Mouse (Mus musculus) kidney, embryonic 15.5 days (tissue): ENCODE results near the gene Cabp4. TPM values are rescaled to one million over a fixed set of nuclear protein-coding genes. Genes with fewer than 3 reads are reported as not detected.

Source experiments
- ATAC-seq: fragments of 200-750 bp; cut with Nextera tagmentation; replicated peaks from 2 replicates; pipeline ENCODE4 v1.8.0; 2017; ENCODE audit warnings: moderate TSS enrichment; ENCODE audit not compliant: low FRiP score
- H3K27ac ChIP-seq: fragments of 300-500 bp; sonication (generic); 2 replicates; pipeline ENCODE4 v1.5.1; 2015; ENCODE audit warnings: mild to moderate bottlenecking, inconsistent platforms
- H3K27me3 ChIP-seq: fragments of 300-500 bp; sonication (generic); 2 replicates; pipeline ENCODE4 v1.6.1; 2015; ENCODE audit warnings: inconsistent platforms
- H3K36me3 ChIP-seq: fragments of 300-500 bp; sonication (generic); 2 replicates; pipeline ENCODE4 v1.6.1; 2015; ENCODE audit warnings: inconsistent platforms
- H3K4me1 ChIP-seq: fragments of 300-500 bp; sonication (generic); 2 replicates; pipeline ENCODE4 v1.6.1; 2015; ENCODE audit warnings: inconsistent platforms
- H3K4me2 ChIP-seq: fragments of 300-500 bp; sonication (generic); 2 replicates; pipeline ENCODE4 v1.6.1; 2015; ENCODE audit warnings: moderate library complexity, mild to moderate bottlenecking, inconsistent platforms
- H3K4me3 ChIP-seq: fragments of 300-500 bp; sonication (generic); replicated peaks from 2 replicates; pipeline ENCODE4 v1.5.1; 2015; ENCODE audit warnings: mild to moderate bottlenecking, inconsistent platforms
- H3K9ac ChIP-seq: fragments of 300-500 bp; sonication (generic); 2 replicates; pipeline ENCODE4 v1.6.1; 2015; ENCODE audit warnings: mild to moderate bottlenecking, inconsistent platforms
- H3K9me3 ChIP-seq: fragments of 300-500 bp; sonication (generic); replicated peaks from 2 replicates; pipeline ENCODE4 v1.6.1; 2016; ENCODE audit warnings: inconsistent platforms
- WGBS: fragments of 180-500 bp; shearing (Covaris S2); methylation state at CpG from one replicate; pipeline ENCODE4 v1.1.7; 2015; ENCODE audit warnings: mixed read lengths; 5-methylcytosine and 5-hydroxymethylcytosine counted together
- polyA plus RNA-seq: library from polyadenylated mRNA; unstranded; fragments of >200 nt; fragmentation: Nextera tagmentation; extraction: Ambion mirVana; gene quantifications from 2 replicates; pipeline ENCODE4 v1.2.1, GENCODE M21; 2015

Cabp4 gene
- polyA plus RNA-seq, 1 experiment from 2014 or later = 0.05 TPM

GRCm38 (mm10) chr19:4175368-4175947, 31.6 kb upstream of the Cabp4 start, which contains the start of gene Carns1:
Carns1 (minus strand) TSS chr19:4175479.
- 3% methylated on average over 11 of the region's 11 CpGs for WGBS
- 0 out of 2 replicates have a peak within 1 kb of the TSS, but pooled peaks have one; percentile 4 for H3K9ac ChIP-seq

DNA sequence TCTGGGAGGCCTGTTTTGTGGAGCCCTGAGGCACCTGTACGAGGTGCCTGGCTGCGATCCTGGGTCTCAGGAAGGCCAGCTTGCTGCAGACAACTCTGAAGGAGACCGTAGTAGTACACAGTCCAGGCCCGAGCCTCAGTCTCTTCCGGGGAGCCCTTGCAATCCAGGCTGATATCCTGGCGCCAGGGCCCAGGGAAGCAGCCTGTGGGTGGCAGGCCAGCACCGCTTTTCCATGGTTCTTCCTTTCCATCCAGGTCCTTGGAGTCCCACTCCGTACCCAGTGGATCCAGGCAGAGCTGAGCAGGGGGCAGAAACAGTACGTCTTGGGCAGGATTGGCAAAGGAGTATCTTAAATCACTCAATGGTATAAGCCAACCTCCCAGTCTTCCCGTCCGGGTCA, 29.1 kb upstream of the Cabp4 start:
- H3K4me2 ChIP-seq = no peak overlapping the region
- no peak overlapping the region for H3K4me3 ChIP-seq
- H3K27ac ChIP-seq = no peak overlapping the region
- H3K4me1 ChIP-seq = peaks cover 42% of the 10 kb centered on the region
- no peaks in the 10 kb centered on the region for H3K36me3 ChIP-seq
- H3K9ac ChIP-seq = no peak overlapping the region
- no peak for ATAC-seq
- WGBS = 53% methylated on average over 11 of the region's 11 CpGs
- peaks cover 9% of the 10 kb centered on the region for H3K27me3 ChIP-seq
- H3K9me3 ChIP-seq = no peaks in the 10 kb centered on the region

More at GRCm38 (mm10) chr19:4175368-4175947, 31.6 kb upstream of the Cabp4 start, which contains the start of gene Carns1:
- Histone ChIP-seq H3K27me3 (peaks cover 9% of the 10 kb centered on the region), H3K4me2 (peak within 1 kb of the TSS; percentile 55), H3K9me3 (no peaks in the 10 kb centered on the region), H3K4me3 (peak within 1 kb of the TSS; percentile 28), H3K4me1 (peaks cover 33% of the 10 kb centered on the region), H3K36me3 (no peaks in the 10 kb centered on the region), H3K27ac (peak within 1 kb of the TSS; percentile 37; the same call in 1 of the 2 replicates)
- ATAC-seq = peak; percentile 69

DNA sequence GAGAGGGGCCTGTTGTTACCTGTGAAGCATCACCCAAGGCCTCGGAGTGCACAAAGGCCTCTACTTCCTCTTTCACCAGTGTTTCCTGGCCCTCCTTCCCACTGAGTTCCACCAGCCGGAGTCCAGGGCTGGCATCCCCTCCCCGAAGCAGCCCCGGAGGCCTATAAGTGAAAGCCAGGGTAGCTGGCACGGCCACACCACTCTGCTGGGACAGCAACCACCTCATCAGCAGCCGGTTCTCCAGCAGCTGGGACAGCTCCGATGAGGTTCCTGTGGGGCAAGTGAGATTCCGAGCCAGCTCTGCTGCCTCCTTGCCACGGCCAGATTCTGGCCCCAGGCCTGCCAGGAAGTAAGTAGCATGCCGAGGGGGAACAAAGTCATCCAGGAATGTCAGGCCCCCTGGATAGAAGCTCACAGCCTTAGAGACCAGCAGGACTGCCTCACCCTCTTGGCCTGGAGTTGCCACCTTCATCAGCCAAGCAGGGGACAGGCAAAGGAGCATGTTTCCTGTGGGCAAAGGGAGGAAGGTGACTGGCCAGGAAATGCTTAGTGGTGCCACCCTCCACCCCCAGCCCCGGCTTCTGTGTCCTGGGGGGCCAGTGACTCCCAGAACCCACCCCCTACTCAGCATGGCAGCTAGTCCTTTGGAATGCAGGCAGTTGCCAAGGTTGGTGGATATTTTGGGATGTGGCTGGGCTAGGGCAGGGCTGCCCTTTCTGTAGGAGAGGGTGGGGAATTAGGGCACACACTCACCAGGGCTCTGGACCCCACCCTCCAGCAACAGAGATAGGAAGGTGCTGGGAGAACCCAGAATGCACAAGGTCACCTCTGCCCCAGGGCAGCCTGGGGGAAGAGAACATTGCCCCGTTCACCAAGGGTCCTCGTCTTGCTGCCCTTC, 27.8 kb upstream of the Cabp4 start:
- Histone ChIP-seq H3K4me2 (no peak overlapping the region), H3K36me3 (no peaks in the 10 kb centered on the region), H3K27me3 (peaks cover 5% of the 10 kb centered on the region), H3K9me3 (no peaks in the 10 kb centered on the region), H3K27ac (peak overlapping the region; percentile 37; the same call in 1 of the 2 replicates), H3K4me1 (peaks cover 42% of the 10 kb centered on the region), H3K4me3 (no peak overlapping the region), H3K9ac (no peak overlapping the region)
- 64% methylated on average over 13 of the region's 13 CpGs for WGBS
- no peak for ATAC-seq

GRCm38 (mm10) chr19:4170723-4171392, 27.0 kb upstream of the Cabp4 start:
- Histone ChIP-seq H3K36me3 (no peaks in the 10 kb centered on the region), H3K9me3 (no peaks in the 10 kb centered on the region), H3K9ac (no peak overlapping the region), H3K27ac (no peak overlapping the region; the same call in 1 of the 2 replicates), H3K4me3 (no peak overlapping the region), H3K4me2 (no peak overlapping the region), H3K4me1 (peaks cover 40% of the 10 kb centered on the region), H3K27me3 (peaks cover 2% of the 10 kb centered on the region; the same call in 1 of the 2 replicates)
- 81% methylated on average over 10 of the region's 10 CpGs for WGBS
- ATAC-seq = no peak

DNA sequence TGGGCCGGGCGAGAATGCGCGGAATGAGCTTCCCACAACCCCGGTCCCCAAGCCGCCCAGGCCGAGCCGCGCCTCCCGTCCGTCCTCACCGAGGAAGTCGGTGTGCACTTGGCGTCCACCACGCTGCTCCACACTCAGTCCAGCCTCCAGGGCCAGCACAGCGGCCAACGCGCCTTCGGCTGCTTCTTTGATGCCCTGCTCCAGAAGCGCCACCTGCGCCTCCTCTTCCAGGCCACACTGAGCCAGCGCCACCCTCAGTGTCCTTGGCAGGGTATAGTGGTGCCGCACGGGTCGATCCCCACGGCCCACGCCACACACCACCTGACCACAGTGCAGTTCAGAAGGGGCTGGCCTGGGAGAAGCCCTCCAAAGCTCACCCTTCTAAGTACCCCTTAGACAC, 26.0 kb upstream of the Cabp4 start:
- no peaks in the 10 kb centered on the region for H3K27me3 ChIP-seq
- H3K27ac ChIP-seq = peak overlapping the region; percentile 92
- ATAC-seq = peak; percentile 73
- no peaks in the 10 kb centered on the region for H3K9me3 ChIP-seq
- H3K9ac ChIP-seq = peak overlapping the region; percentile 76
- no peaks in the 10 kb centered on the region for H3K36me3 ChIP-seq
- peak overlapping the region; percentile 93 for H3K4me2 ChIP-seq
- WGBS = 9% methylated on average over 27 of the region's 27 CpGs
- H3K4me3 ChIP-seq = peak overlapping the region; percentile 51
- peaks cover 30% of the 10 kb centered on the region for H3K4me1 ChIP-seq

DNA sequence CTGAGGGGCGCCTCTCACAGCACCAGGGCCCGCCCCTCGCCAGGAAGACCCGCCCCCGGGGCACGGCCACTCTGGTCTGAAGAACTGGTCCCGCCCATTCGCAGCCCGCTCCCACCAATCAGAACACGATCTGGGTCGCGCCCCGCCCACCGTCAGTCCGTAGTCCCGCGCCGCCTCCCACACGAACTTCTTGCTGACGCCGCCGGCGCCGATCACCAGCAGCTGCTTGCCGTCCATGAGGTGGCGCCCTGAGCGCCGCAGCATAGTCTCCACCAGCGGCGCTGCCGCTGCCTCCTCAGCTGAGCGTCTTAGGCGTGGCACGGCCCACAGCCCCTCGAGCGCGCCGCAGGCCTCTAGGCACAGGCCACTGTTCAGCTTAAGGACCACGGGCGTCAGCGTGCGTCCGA, 25.5 kb upstream of the Cabp4 start:
- ATAC-seq = peak; percentile 95
- WGBS = under 1% methylated on average over 43 of the region's 43 CpGs

GRCm38 (mm10) chr19:4166678-4167476, 23.0 kb upstream of the Cabp4 start:
- ATAC-seq = no peak
- no peaks in the 10 kb centered on the region for H3K9me3 ChIP-seq

More for the DNA sequence above, 25.5 kb upstream of the Cabp4 start:
- Histone ChIP-seq H3K27me3 (no peaks in the 10 kb centered on the region), H3K4me2 (peak overlapping the region; percentile 93), H3K36me3 (no peaks in the 10 kb centered on the region), H3K9ac (peak overlapping the region; percentile 76), H3K9me3 (no peaks in the 10 kb centered on the region), H3K27ac (peak overlapping the region; percentile 92), H3K4me3 (peak overlapping the region; percentile 51), H3K4me1 (peaks cover 30% of the 10 kb centered on the region)

DNA sequence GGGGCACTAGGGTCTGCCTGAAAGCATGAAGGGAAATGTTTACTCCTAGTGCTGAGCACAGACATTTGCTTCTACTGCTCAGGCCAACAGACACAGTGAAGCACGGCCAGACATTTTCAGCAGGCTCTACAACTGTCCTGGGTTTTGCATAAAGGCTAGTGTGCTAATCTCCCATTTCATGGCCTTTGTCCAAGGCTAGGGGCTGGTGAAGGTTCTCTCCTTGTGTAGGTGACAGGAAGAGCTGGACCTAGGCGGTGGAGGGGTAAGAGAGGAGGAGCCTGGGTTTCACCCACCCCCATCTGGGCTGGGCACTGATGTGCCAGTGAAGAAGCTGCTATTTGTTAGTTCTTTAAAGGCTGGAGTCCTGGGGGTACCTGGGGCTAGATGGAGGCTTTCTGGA, 20.9 kb upstream of the Cabp4 start:
- peaks cover 20% of the 10 kb centered on the region for H3K4me1 ChIP-seq
- H3K9ac ChIP-seq = no peak overlapping the region
- ATAC-seq = no peak
- H3K4me3 ChIP-seq = no peak overlapping the region
- 72% methylated on average over 2 of the region's 2 CpGs for WGBS
- H3K4me2 ChIP-seq = no peak overlapping the region
- no peaks in the 10 kb centered on the region for H3K9me3 ChIP-seq
- peak overlapping the region; percentile 32; the same call in 1 of the 2 replicates for H3K27ac ChIP-seq
- no peaks in the 10 kb centered on the region for H3K27me3 ChIP-seq
- H3K36me3 ChIP-seq = peaks cover 19% of the 10 kb centered on the region

More at GRCm38 (mm10) chr19:4166678-4167476, 23.0 kb upstream of the Cabp4 start:
- Histone ChIP-seq H3K4me3 (no peak overlapping the region), H3K27ac (no peak overlapping the region), H3K9ac (no peak overlapping the region), H3K27me3 (no peaks in the 10 kb centered on the region), H3K4me2 (no peak overlapping the region), H3K4me1 (peaks cover 41% of the 10 kb centered on the region), H3K36me3 (no peaks in the 10 kb centered on the region)
- 83% methylated on average over 9 of the region's 9 CpGs for WGBS

DNA sequence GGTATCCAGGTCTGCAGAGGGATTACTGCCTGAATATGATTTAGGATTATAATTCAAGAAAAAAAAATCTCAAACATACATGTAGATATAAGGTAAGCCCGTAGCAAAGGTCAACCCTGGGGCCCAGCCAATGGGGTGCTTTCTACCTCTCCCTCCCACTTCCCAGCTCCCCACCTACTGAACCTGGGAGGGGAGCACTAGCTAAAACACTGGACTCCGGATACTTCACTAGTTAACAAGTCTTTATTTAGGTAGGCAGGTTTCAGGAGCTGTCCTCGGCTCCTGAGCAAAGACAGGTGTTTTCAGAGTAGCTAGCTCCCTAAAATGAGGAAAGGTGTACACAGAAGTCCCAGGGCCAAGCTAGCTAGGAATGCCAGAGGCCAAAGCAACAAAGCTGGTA, 20.3 kb upstream of the Cabp4 start:
- ATAC-seq = no peak
- WGBS = 84% methylated on average over 3 of the region's 3 CpGs
- H3K4me2 ChIP-seq = no peak overlapping the region
- H3K9me3 ChIP-seq = no peaks in the 10 kb centered on the region
- peaks cover 18% of the 10 kb centered on the region for H3K4me1 ChIP-seq
- 0 out of 2 replicates have a peak overlapping the region, but pooled peaks have one; percentile 32 for H3K27ac ChIP-seq
- peaks cover 25% of the 10 kb centered on the region for H3K36me3 ChIP-seq
- no peaks in the 10 kb centered on the region for H3K27me3 ChIP-seq
- H3K9ac ChIP-seq = no peak overlapping the region
- H3K4me3 ChIP-seq = no peak overlapping the region

GRCm38 (mm10) chr19:4163543-4163887, 19.7 kb upstream of the Cabp4 start:
- Histone ChIP-seq H3K9ac (peak overlapping the region; percentile 80), H3K4me3 (peak overlapping the region; percentile 75), H3K4me2 (peak overlapping the region; percentile 89), H3K27me3 (no peaks in the 10 kb centered on the region), H3K27ac (peak overlapping the region; percentile 29), H3K36me3 (peaks cover 31% of the 10 kb centered on the region), H3K9me3 (no peaks in the 10 kb centered on the region), H3K4me1 (peaks cover 18% of the 10 kb centered on the region)
- ATAC-seq = peak; percentile 11; the same call in 1 of the 2 replicates
- 33% methylated on average over 4 of the region's 4 CpGs for WGBS
